In genomic region chr15:86069011-86069791, GRCm38 (mm10) we compare ENCODE assay signal across 9 mouse cellular contexts. TPM values are rescaled to one million over a fixed set of nuclear protein-coding genes. Genes with fewer than 3 reads are reported as not detected.
DNase-seq lines count a peak whose midpoint lies in the region; ATAC-seq and TF ChIP-seq lines count a peak whose summit lies in the region.
"Had no signal": no experiment of that assay in that cellular context is flagged by ENCODE, and none has a peak within 500 bp of the region (broad histone marks: within the 10 kb centered on the region; RNA-seq: fewer than 3 reads in every experiment).

No protein-coding gene starts in this region.

- DNase-seq in forebrain, embryonic 14.5 days (ENCODE audit: low spot score) = no peak
- DNase-seq in forebrain, postnatal 0 days = no peak
- DNase-seq in midbrain, embryonic 14.5 days = no peak
- DNase-seq in cerebellum, postnatal 10 days = peak; percentile 58 to 74
- no peak for DNase-seq in ovary, postnatal 36 days (ENCODE audit: low spot score)
- no peak for DNase-seq in kidney, adult 18-20 months
- DNase-seq: kidney, postnatal 4 days had no signal

- no peaks in the 10 kb centered on the region for H3K9me3 ChIP-seq in forebrain, embryonic 14.5 days (replicated peaks; ENCODE audit: control insufficient read depth, low read length)
- no peaks in the 10 kb centered on the region for H3K9me3 ChIP-seq in forebrain, postnatal 0 days (ENCODE audit: low read length)
- H3K9me3 ChIP-seq in midbrain, embryonic 15.5 days = no peaks in the 10 kb centered on the region
- no peaks in the 10 kb centered on the region for H3K9me3 ChIP-seq in midbrain, embryonic 14.5 days (ENCODE audit: control insufficient read depth, low read length)

- no peak overlapping the region for H3K4me3 ChIP-seq in forebrain, embryonic 14.5 days (ENCODE audit: low read depth, low read length)
- no peak overlapping the region for H3K4me3 ChIP-seq in forebrain, postnatal 0 days (ENCODE audit: low read depth, low read length)
- no peak overlapping the region for H3K4me3 ChIP-seq in midbrain, embryonic 15.5 days
- no peak overlapping the region for H3K4me3 ChIP-seq in midbrain, embryonic 14.5 days (replicated peaks; ENCODE audit: low read depth, low read length)

- no peak for ATAC-seq in forebrain, embryonic 14.5 days
- no peak for ATAC-seq in forebrain, postnatal 0 days
- no peak for ATAC-seq in midbrain, embryonic 15.5 days (replicated peaks)
- ATAC-seq in midbrain, embryonic 14.5 days (ENCODE audit: low FRiP score, low TSS enrichment) = no peak
- peak; percentile 63 for ATAC-seq in monocyte, adult 5-6 weeks (replicated peaks; ENCODE audit: insufficient number of reproducible peaks, low FRiP score, low TSS enrichment, poor library complexity, severe bottlenecking)

- peak overlapping the region; percentile 39; the same call in 1 of the 2 replicates for H3K27ac ChIP-seq in forebrain, embryonic 14.5 days (ENCODE audit: low read depth, low read length)
- H3K27ac ChIP-seq in forebrain, postnatal 0 days (ENCODE audit: low read depth, low read length) = no peak overlapping the region
- H3K27ac ChIP-seq in midbrain, embryonic 15.5 days = 0 out of 2 replicates have a peak overlapping the region, but pooled peaks have one; percentile 52
- H3K27ac ChIP-seq in midbrain, embryonic 14.5 days (replicated peaks; ENCODE audit: low read depth, low read length) = no peak overlapping the region

- no peak overlapping the region for H3K4me2 ChIP-seq in forebrain, embryonic 14.5 days (ENCODE audit: low read length)
- no peak overlapping the region for H3K4me2 ChIP-seq in forebrain, postnatal 0 days (ENCODE audit: low read depth)
- no peak overlapping the region for H3K4me2 ChIP-seq in midbrain, embryonic 15.5 days
- no peak overlapping the region for H3K4me2 ChIP-seq in midbrain, embryonic 14.5 days (ENCODE audit: low read length)

- 87% methylated on average over 10 of the region's 10 CpGs for WGBS in forebrain, embryonic 14.5 days
- WGBS in forebrain, postnatal 0 days = 84% methylated on average over 10 of the region's 10 CpGs
- 78% methylated on average over 10 of the region's 10 CpGs for WGBS in midbrain, embryonic 15.5 days
- WGBS in midbrain, embryonic 14.5 days = 75% methylated on average over 10 of the region's 10 CpGs

- no peaks in the 10 kb centered on the region for H3K36me3 ChIP-seq in forebrain, embryonic 14.5 days (ENCODE audit: control insufficient read depth, insufficient read depth, low read length)
- H3K36me3 ChIP-seq in forebrain, postnatal 0 days (ENCODE audit: insufficient read depth) = no peaks in the 10 kb centered on the region
- H3K36me3 ChIP-seq in midbrain, embryonic 15.5 days (replicated peaks) = no peaks in the 10 kb centered on the region
- no peaks in the 10 kb centered on the region for H3K36me3 ChIP-seq in midbrain, embryonic 14.5 days (ENCODE audit: control insufficient read depth, insufficient read depth, low read length)

- no peak overlapping the region for H3K9ac ChIP-seq in forebrain, embryonic 14.5 days (ENCODE audit: low read length)
- H3K9ac ChIP-seq in forebrain, postnatal 0 days = no peak overlapping the region
- H3K9ac ChIP-seq in midbrain, embryonic 15.5 days = no peak overlapping the region
- no peak overlapping the region for H3K9ac ChIP-seq in midbrain, embryonic 14.5 days (replicated peaks; ENCODE audit: low read length)

- H3K4me1 ChIP-seq in forebrain, embryonic 14.5 days (ENCODE audit: control insufficient read depth, insufficient read depth, low read length) = peaks cover 36% of the 10 kb centered on the region
- 0 out of 2 replicates have a peak, but pooled peaks cover 3% of the 10 kb centered on the region for H3K4me1 ChIP-seq in forebrain, postnatal 0 days (ENCODE audit: insufficient read depth)
- H3K4me1 ChIP-seq in midbrain, embryonic 15.5 days = peaks cover 48% of the 10 kb centered on the region
- H3K4me1 ChIP-seq in midbrain, embryonic 14.5 days (ENCODE audit: control insufficient read depth, insufficient read depth, low read length) = peaks cover 21% of the 10 kb centered on the region

- H3K27me3 ChIP-seq in forebrain, embryonic 14.5 days (replicated peaks; ENCODE audit: control insufficient read depth, insufficient read depth, low read length) = no peaks in the 10 kb centered on the region
- no peaks in the 10 kb centered on the region for H3K27me3 ChIP-seq in forebrain, postnatal 0 days (ENCODE audit: insufficient read depth, low read length)
- H3K27me3 ChIP-seq in midbrain, embryonic 15.5 days (replicated peaks) = no peaks in the 10 kb centered on the region
- H3K27me3 ChIP-seq in midbrain, embryonic 14.5 days (ENCODE audit: control insufficient read depth, insufficient read depth, low read length) = no peaks in the 10 kb centered on the region

- no peak for TF ChIP-seq CTCF in forebrain, postnatal 0 days (IDR thresholded peaks at IDR 0.05; ENCODE audit: low read depth)

RNA-seq across cellular contexts. Expression of gene Gramd4, which starts 11.7 kb away (rescaled TPM):
- 20.7 and 28.0 TPM in 2 replicates for polyA plus RNA-seq in forebrain, embryonic 14.5 days (2014; fragmentation: Nextera tagmentation; extraction: Ambion mirVana)
- total RNA-seq in forebrain, postnatal 0 days (2014; rRNA removed) = 54.5 and 57.0 TPM in 2 replicates
- polyA plus RNA-seq in forebrain, postnatal 0 days (2015; fragmentation: Nextera tagmentation; extraction: Ambion mirVana) = 24.8 and 28.8 TPM in 2 replicates
- polyA plus RNA-seq in midbrain, embryonic 15.5 days (2015; fragmentation: Nextera tagmentation; extraction: Ambion mirVana) = 41.0 and 41.7 TPM in 2 replicates
- polyA plus RNA-seq in midbrain, embryonic 14.5 days (2014; fragmentation: Nextera tagmentation; extraction: Ambion mirVana) = 29.5 and 31.0 TPM in 2 replicates
- 112 to 191 TPM (median 137 TPM) in 3 replicates for total RNA-seq in monocyte, adult 5-6 weeks (2017)

RNA-seq across cellular contexts. Expression of gene Celsr1, which starts 35.6 kb away (rescaled TPM):
- polyA plus RNA-seq in forebrain, embryonic 14.5 days (2014; fragmentation: Nextera tagmentation; extraction: Ambion mirVana) = 8.6 and 9.6 TPM in 2 replicates
- 6.5 and 13.0 TPM in 2 replicates for total RNA-seq in forebrain, postnatal 0 days (2014; rRNA removed)
- 0.62 and 0.97 TPM in 2 replicates for polyA plus RNA-seq in forebrain, postnatal 0 days (2015; fragmentation: Nextera tagmentation; extraction: Ambion mirVana)
- polyA plus RNA-seq in midbrain, embryonic 15.5 days (2015; fragmentation: Nextera tagmentation; extraction: Ambion mirVana) = 1.6 and 2.2 TPM in 2 replicates
- 2.9 and 3.5 TPM in 2 replicates for polyA plus RNA-seq in midbrain, embryonic 14.5 days (2014; fragmentation: Nextera tagmentation; extraction: Ambion mirVana)
- 0.11 to 2.1 TPM (median 0.76 TPM) in 3 replicates for total RNA-seq in monocyte, adult 5-6 weeks (2017)

Comparison
In these comparisons a context has a peak if more than half of its experiments do, and no peak if none do; other contexts are left out.
1. H3K27ac ChIP-seq: peak in forebrain, embryonic 14.5 days (single experiment) and midbrain, embryonic 15.5 days (single experiment); none in forebrain, postnatal 0 days (single experiment) and midbrain, embryonic 14.5 days (single experiment).
2. DNase-seq: peak in cerebellum, postnatal 10 days (2 of 2); none in forebrain, embryonic 14.5 days (single experiment), forebrain, postnatal 0 days (single experiment), midbrain, embryonic 14.5 days (single experiment), ovary, postnatal 36 days (single experiment) and kidney, adult 18-20 months (single experiment).